Mouse (Mus musculus) CH12.LX (cell line): Measurements from ENCODE around the gene Arl6ip6.

ENCODE experiments used
- CTCF ChIP-seq, 2 experiments: IDR thresholded peaks in 1 of 2; conservative IDR thresholded peaks in 1 of 2; 2 replicates each; pipeline ENCODE4 v1.5.1; 2011 to 2012; ENCODE audit warnings: low read depth in 2 of 2, low read length in 2 of 2, improper control_type of control experiment in 1 of 2, inconsistent platforms in 1 of 2, mild to moderate bottlenecking in 1 of 2, moderate library complexity in 1 of 2
- E2F4 ChIP-seq: IDR thresholded peaks from 2 replicates; pipeline ENCODE4 v1.6.1; 2011; ENCODE audit warnings: low read depth, low read length, improper control_type of control experiment; ENCODE audit not compliant: insufficient replicate concordance
- POLR2A ChIP-seq: IDR thresholded peaks from 2 replicates; pipeline ENCODE4 v1.6.1; 2011; ENCODE audit warnings: low read depth, mild to moderate bottlenecking, improper control_type of control experiment, low read length
- ZC3H11A ChIP-seq: IDR thresholded peaks from 2 replicates; pipeline ENCODE4 v1.6.1; 2012; ENCODE audit warnings: low read depth, mild to moderate bottlenecking, inconsistent platforms, low read length, improper control_type of control experiment

GRCm38 (mm10) chr2:53146852-53147251 is 44.7 kb upstream of the Arl6ip6 start:
- TF ChIP-seq POLR2A (no peak), ZC3H11A (no peak), CTCF (conservative IDR thresholded peaks at IDR 0.05 in 1 of 2, IDR thresholded peaks at IDR 0.05 in 1 of 2; ENCODE audit: low read depth in 2 of 2, low read length in 2 of 2) (no peak), E2F4 (no peak)
